Mouse (Mus musculus) megakaryocyte, embryonic 14.5 days (primary cell): ENCODE measurements around the gene Coro2a.

Source experiments
- FLI1 ChIP-seq: IDR thresholded peaks from 2 replicates; pipeline ENCODE4 v1.6.1; 2012; ENCODE audit warnings: low read length, inconsistent platforms, mixed read lengths
- GATA1 ChIP-seq: IDR thresholded peaks from 3 replicates; pipeline ENCODE4 v1.6.1; 2012; ENCODE audit warnings: mixed read lengths, low read length, inconsistent platforms, borderline replicate concordance

GRCm38 (mm10) chr4:46553864-46554263, 48.1 kb downstream of the Coro2a start:
- TF ChIP-seq GATA1, result no peak
- TF ChIP-seq FLI1, result no peak
